12 mouse cellular contexts compared by ENCODE assay signal in genomic region chr5:137304816-137305215, GRCm38 (mm10). TPM values are rescaled to one million over a fixed set of nuclear protein-coding genes. Genes with fewer than 3 reads are reported as not detected.
A peak's percentile ranks its signal among the peaks of the same experiment; 100 is the strongest.
DNase-seq lines count a peak whose midpoint lies in the region; ATAC-seq lines count a peak whose summit lies in the region.
"Had no signal": no experiment of that assay in that cellular context is flagged by ENCODE, and none has a peak within 500 bp of the region (broad histone marks: within the 10 kb centered on the region; RNA-seq: fewer than 3 reads in every experiment).

No protein-coding gene starts in this region.

- H3K9me3 ChIP-seq in kidney, embryonic 16.5 days (ENCODE audit: low read length) = no peaks in the 10 kb centered on the region
- H3K9me3 ChIP-seq in embryonic facial prominence, embryonic 13.5 days = no peaks in the 10 kb centered on the region
- H3K9me3 ChIP-seq in intestine, embryonic 16.5 days (ENCODE audit: control insufficient read depth, low read length) = 0 out of 2 replicates have a peak, but pooled peaks cover 3% of the 10 kb centered on the region
- no peaks in the 10 kb centered on the region for H3K9me3 ChIP-seq in neural tube, embryonic 12.5 days

- DNase-seq in kidney, adult 9 months = no peak
- DNase-seq in right cerebral cortex, postnatal 10 days (ENCODE audit: low spot score in 2 of 2) = no peak
- no peak for DNase-seq in spleen, adult 12 weeks (ENCODE audit: low spot score)
- no peak for DNase-seq in adrenal gland, postnatal 14 days
- DNase-seq: cerebellum, postnatal 10 days; heart, adult 18-20 months; retina, postnatal 1 day; thymus, postnatal 36 days had no signal

- WGBS in kidney, embryonic 16.5 days = 28% methylated on average over 4 of the region's 4 CpGs
- 80% methylated on average over 4 of the region's 4 CpGs for WGBS in embryonic facial prominence, embryonic 13.5 days
- WGBS in intestine, embryonic 16.5 days = 54% methylated on average over 4 of the region's 4 CpGs
- 19% methylated on average over 4 of the region's 4 CpGs for WGBS in neural tube, embryonic 12.5 days

- peak overlapping the region; percentile 99 for H3K9ac ChIP-seq in kidney, embryonic 16.5 days (replicated peaks; ENCODE audit: low read length)
- peak overlapping the region; percentile 99; the same call in 1 of the 2 replicates for H3K9ac ChIP-seq in embryonic facial prominence, embryonic 13.5 days
- no peak overlapping the region for H3K9ac ChIP-seq in intestine, embryonic 16.5 days (ENCODE audit: low read depth, low read length)
- H3K9ac ChIP-seq in neural tube, embryonic 12.5 days = peak overlapping the region; percentile 40; the same call in 1 of the 2 replicates

- ATAC-seq in kidney, embryonic 16.5 days (ENCODE audit: low FRiP score, low TSS enrichment) = no peak
- no peak for ATAC-seq in embryonic facial prominence, embryonic 13.5 days (ENCODE audit: insufficient number of reproducible peaks, insufficient read depth, low FRiP score, low TSS enrichment, low read depth)
- ATAC-seq in intestine, embryonic 16.5 days = no peak
- no peak for ATAC-seq in neural tube, embryonic 12.5 days (ENCODE audit: low FRiP score, low read depth)

- H3K36me3 ChIP-seq in kidney, embryonic 16.5 days (ENCODE audit: insufficient read depth, low read length) = peaks cover 58% of the 10 kb centered on the region
- H3K36me3 ChIP-seq in embryonic facial prominence, embryonic 13.5 days = peaks cover 76% of the 10 kb centered on the region
- H3K36me3 ChIP-seq in intestine, embryonic 16.5 days (ENCODE audit: control insufficient read depth, insufficient read depth, low read length) = peaks cover 29% of the 10 kb centered on the region
- peaks cover 53% of the 10 kb centered on the region for H3K36me3 ChIP-seq in neural tube, embryonic 12.5 days

- peak overlapping the region; percentile 67 for H3K4me2 ChIP-seq in kidney, embryonic 16.5 days (replicated peaks; ENCODE audit: low read depth, low read length)
- peak overlapping the region; percentile 73 for H3K4me2 ChIP-seq in embryonic facial prominence, embryonic 13.5 days
- H3K4me2 ChIP-seq in intestine, embryonic 16.5 days (ENCODE audit: low read depth, low read length) = peak overlapping the region; percentile 57; the same call in 1 of the 2 replicates
- H3K4me2 ChIP-seq in neural tube, embryonic 12.5 days (replicated peaks) = peak overlapping the region; percentile 75

- peak overlapping the region; percentile 94 for H3K4me3 ChIP-seq in kidney, embryonic 16.5 days (ENCODE audit: low read length)
- H3K4me3 ChIP-seq in embryonic facial prominence, embryonic 13.5 days = peak overlapping the region; percentile 96; the same call in 1 of the 2 replicates
- H3K4me3 ChIP-seq in intestine, embryonic 16.5 days (ENCODE audit: low read length) = peak overlapping the region; percentile 5; the same call in 1 of the 2 replicates
- peak overlapping the region; percentile 66 for H3K4me3 ChIP-seq in neural tube, embryonic 12.5 days

- H3K4me1 ChIP-seq in kidney, embryonic 16.5 days (ENCODE audit: insufficient read depth, low read length) = peaks cover 32% of the 10 kb centered on the region
- peaks cover 34% of the 10 kb centered on the region for H3K4me1 ChIP-seq in embryonic facial prominence, embryonic 13.5 days
- H3K4me1 ChIP-seq in intestine, embryonic 16.5 days (ENCODE audit: control insufficient read depth, insufficient read depth, low read length) = peaks cover 19% of the 10 kb centered on the region
- peaks cover 24% of the 10 kb centered on the region for H3K4me1 ChIP-seq in neural tube, embryonic 12.5 days

- no peaks in the 10 kb centered on the region for H3K27me3 ChIP-seq in kidney, embryonic 16.5 days (ENCODE audit: insufficient read depth, low read length)
- H3K27me3 ChIP-seq in embryonic facial prominence, embryonic 13.5 days = no peaks in the 10 kb centered on the region
- no peaks in the 10 kb centered on the region for H3K27me3 ChIP-seq in intestine, embryonic 16.5 days (replicated peaks; ENCODE audit: control insufficient read depth, insufficient read depth, low read length)
- H3K27me3 ChIP-seq in neural tube, embryonic 12.5 days (replicated peaks) = no peaks in the 10 kb centered on the region

- H3K27ac ChIP-seq in kidney, embryonic 16.5 days (ENCODE audit: low read length) = no peak overlapping the region
- H3K27ac ChIP-seq in embryonic facial prominence, embryonic 13.5 days = no peak overlapping the region
- H3K27ac ChIP-seq in intestine, embryonic 16.5 days (ENCODE audit: low read length) = no peak overlapping the region
- H3K27ac ChIP-seq in neural tube, embryonic 12.5 days = no peak overlapping the region

RNA-seq across cellular contexts. Expression of gene Srrt, which starts 2.7 kb away (rescaled TPM):
- 158 and 165 TPM in 2 replicates for polyA plus RNA-seq in kidney, embryonic 16.5 days (2015; fragmentation: Nextera tagmentation; extraction: Ambion mirVana)
- 143 and 148 TPM in 2 replicates for polyA plus RNA-seq in embryonic facial prominence, embryonic 13.5 days (2015; fragmentation: Nextera tagmentation; extraction: Ambion mirVana)
- 106 and 113 TPM in 2 replicates for polyA plus RNA-seq in intestine, embryonic 16.5 days (2015; fragmentation: Nextera tagmentation; extraction: Ambion mirVana)
- 155 and 167 TPM in 2 replicates for polyA plus RNA-seq in neural tube, embryonic 12.5 days (2016; fragmentation: Nextera tagmentation; extraction: Ambion mirVana)
- total RNA-seq in adrenal gland, postnatal 14 days (2021) = 139 and 168 TPM in 2 replicates

RNA-seq across cellular contexts. Expression of gene Trip6, which starts 9.4 kb away (rescaled TPM):
- 90.1 and 102 TPM in 2 replicates for polyA plus RNA-seq in kidney, embryonic 16.5 days (2015; fragmentation: Nextera tagmentation; extraction: Ambion mirVana)
- polyA plus RNA-seq in embryonic facial prominence, embryonic 13.5 days (2015; fragmentation: Nextera tagmentation; extraction: Ambion mirVana) = 106 TPM in 2 replicates
- 61.2 and 68.0 TPM in 2 replicates for polyA plus RNA-seq in intestine, embryonic 16.5 days (2015; fragmentation: Nextera tagmentation; extraction: Ambion mirVana)
- 31.7 and 36.2 TPM in 2 replicates for polyA plus RNA-seq in neural tube, embryonic 12.5 days (2016; fragmentation: Nextera tagmentation; extraction: Ambion mirVana)
- 29.2 and 34.7 TPM in 2 replicates for total RNA-seq in adrenal gland, postnatal 14 days (2021)

RNA-seq across cellular contexts. Expression of gene Ufsp1, which starts 10.4 kb away (rescaled TPM):
- 7.2 and 7.8 TPM in 2 replicates for polyA plus RNA-seq in kidney, embryonic 16.5 days (2015; fragmentation: Nextera tagmentation; extraction: Ambion mirVana)
- 5.4 and 5.6 TPM in 2 replicates for polyA plus RNA-seq in embryonic facial prominence, embryonic 13.5 days (2015; fragmentation: Nextera tagmentation; extraction: Ambion mirVana)
- 9.5 and 10.7 TPM in 2 replicates for polyA plus RNA-seq in intestine, embryonic 16.5 days (2015; fragmentation: Nextera tagmentation; extraction: Ambion mirVana)
- polyA plus RNA-seq in neural tube, embryonic 12.5 days (2016; fragmentation: Nextera tagmentation; extraction: Ambion mirVana) = 11.4 and 11.6 TPM in 2 replicates
- 8.0 and 11.9 TPM in 2 replicates for total RNA-seq in adrenal gland, postnatal 14 days (2021)

RNA-seq across cellular contexts. Expression of gene Ache, which starts 17.5 kb away (rescaled TPM):
- 3.0 and 3.1 TPM in 2 replicates for polyA plus RNA-seq in kidney, embryonic 16.5 days (2015; fragmentation: Nextera tagmentation; extraction: Ambion mirVana)
- polyA plus RNA-seq in embryonic facial prominence, embryonic 13.5 days (2015; fragmentation: Nextera tagmentation; extraction: Ambion mirVana) = 2.7 and 3.3 TPM in 2 replicates
- 9.0 and 9.3 TPM in 2 replicates for polyA plus RNA-seq in intestine, embryonic 16.5 days (2015; fragmentation: Nextera tagmentation; extraction: Ambion mirVana)
- polyA plus RNA-seq in neural tube, embryonic 12.5 days (2016; fragmentation: Nextera tagmentation; extraction: Ambion mirVana) = 20.6 and 23.5 TPM in 2 replicates
- 10.3 and 17.4 TPM in 2 replicates for total RNA-seq in adrenal gland, postnatal 14 days (2021)

RNA-seq across cellular contexts. Expression of gene Slc12a9, which starts 28.6 kb away (rescaled TPM):
- polyA plus RNA-seq in kidney, embryonic 16.5 days (2015; fragmentation: Nextera tagmentation; extraction: Ambion mirVana) = 16.3 and 16.6 TPM in 2 replicates
- polyA plus RNA-seq in embryonic facial prominence, embryonic 13.5 days (2015; fragmentation: Nextera tagmentation; extraction: Ambion mirVana) = 16.0 and 16.1 TPM in 2 replicates
- polyA plus RNA-seq in intestine, embryonic 16.5 days (2015; fragmentation: Nextera tagmentation; extraction: Ambion mirVana) = 14.7 and 15.7 TPM in 2 replicates
- 24.4 and 25.1 TPM in 2 replicates for polyA plus RNA-seq in neural tube, embryonic 12.5 days (2016; fragmentation: Nextera tagmentation; extraction: Ambion mirVana)
- total RNA-seq in adrenal gland, postnatal 14 days (2021) = 9.4 and 13.0 TPM in 2 replicates

Comparison
In these comparisons a context has a peak if more than half of its experiments do, and no peak if none do; other contexts are left out.
1. H3K4me3 ChIP-seq: peak in every context shown above with its lines; median percentile 96 in embryonic facial prominence, embryonic 13.5 days; 94 in kidney, embryonic 16.5 days; 66 in neural tube, embryonic 12.5 days; 5 in intestine, embryonic 16.5 days.